Mouse (Mus musculus): Measurements from ENCODE around the gene Strn. TPM values are rescaled to one million over a fixed set of nuclear protein-coding genes. Genes with fewer than 3 reads are reported as not detected.
A peak's percentile ranks its signal among the peaks of the same experiment; 100 is the strongest.

Strn gene
- polyA plus RNA-seq (2016; fragmentation: Nextera tagmentation; extraction: Ambion mirVana), result 4.4 and 5.5 TPM in 2 replicates

DNA sequence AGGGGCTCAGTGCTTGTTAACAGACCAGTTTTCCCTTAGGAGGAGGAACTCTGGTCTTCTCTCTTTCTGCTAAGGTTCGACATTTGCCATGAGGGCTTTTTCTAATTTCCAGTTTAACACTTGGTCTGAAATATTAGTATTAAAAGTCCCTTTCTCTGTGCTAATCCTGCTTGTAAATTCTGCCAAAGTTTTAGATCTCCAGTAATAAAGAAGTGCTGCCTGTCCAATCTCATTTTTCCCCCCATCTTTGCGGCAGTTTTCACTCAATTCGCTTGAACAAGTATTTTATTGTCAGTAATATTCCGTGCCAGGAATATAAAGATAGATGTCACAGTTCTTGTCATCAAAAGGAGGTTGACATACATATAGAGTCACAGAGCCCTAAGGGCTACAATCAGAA, at the start of gene Strn:
Gene Strn (minus strand): TSS at position 101 of the 400 bp plus-strand sequence.
- 42% methylated on average over 4 of the region's 4 CpGs for WGBS
- peaks cover 17% of the 10 kb centered on the region for H3K4me1 ChIP-seq
- peak within 1 kb of the TSS; percentile 74 for H3K4me3 ChIP-seq
- no peaks in the 10 kb centered on the region for H3K27me3 ChIP-seq (ENCODE audit: low read depth, poor library complexity, severe bottlenecking)
- no peaks in the 10 kb centered on the region for H3K36me3 ChIP-seq
- H3K27ac ChIP-seq, result peak within 1 kb of the TSS; percentile 93
- no peak for DNase-seq (ENCODE audit: low spot score)
- H3K9me3 ChIP-seq (replicated peaks), result no peaks in the 10 kb centered on the region

DNA sequence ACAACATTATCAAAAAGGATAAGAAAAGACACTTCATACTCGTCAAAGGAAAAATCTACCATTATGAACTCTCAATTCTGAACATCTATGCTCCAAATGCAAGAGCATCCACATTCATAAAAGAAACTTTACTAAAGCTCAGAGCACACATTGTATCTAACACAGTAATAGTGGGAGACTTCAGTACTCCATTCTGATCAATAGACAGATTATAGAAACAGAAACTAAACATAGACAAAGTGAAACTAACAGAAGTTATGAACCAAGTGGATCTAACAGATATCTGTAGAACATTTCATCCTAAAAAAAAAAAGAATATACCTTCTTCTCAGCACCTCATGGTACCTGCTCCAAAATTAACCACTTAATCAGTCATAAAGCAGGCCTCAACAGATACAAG, 41.8 kb upstream of the Strn start:
- Histone ChIP-seq H3K27me3 (ENCODE audit: low read depth, poor library complexity, severe bottlenecking) (no peaks in the 10 kb centered on the region), H3K27ac (no peak overlapping the region), H3K36me3 (peaks cover 25% of the 10 kb centered on the region), H3K4me1 (no peaks in the 10 kb centered on the region), H3K9me3 (replicated peaks) (no peaks in the 10 kb centered on the region), H3K4me3 (no peak overlapping the region)
- 96% methylated on average over 1 of the region's 1 CpGs for WGBS
- no peak for DNase-seq (ENCODE audit: low spot score)

DNA sequence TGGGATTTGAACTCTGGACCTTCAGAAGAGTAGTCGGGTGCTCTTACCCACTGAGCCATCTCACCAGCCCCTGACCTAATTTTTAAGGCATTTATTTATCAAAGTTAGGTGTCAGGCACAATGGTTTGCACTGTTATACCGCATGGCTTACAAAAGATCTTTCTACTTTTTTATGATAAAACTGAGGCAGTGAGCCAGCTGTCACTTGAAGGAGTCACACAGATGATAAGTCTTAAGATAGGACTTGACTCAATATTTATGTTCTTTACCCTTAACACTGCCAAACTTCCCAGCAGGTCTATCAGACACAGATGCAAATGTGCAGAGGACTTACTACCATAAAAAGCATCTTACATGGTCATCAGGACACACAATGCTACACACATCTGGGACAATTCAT, 35.3 kb upstream of the Strn start:
- 94% methylated on average over 2 of the region's 2 CpGs for WGBS
- no peaks in the 10 kb centered on the region for H3K27me3 ChIP-seq (ENCODE audit: low read depth, poor library complexity, severe bottlenecking)
- no peak overlapping the region for H3K27ac ChIP-seq
- no peaks in the 10 kb centered on the region for H3K4me1 ChIP-seq
- no peak for DNase-seq (ENCODE audit: low spot score)
- no peaks in the 10 kb centered on the region for H3K9me3 ChIP-seq (replicated peaks)
- H3K4me3 ChIP-seq, result no peak overlapping the region
- H3K36me3 ChIP-seq, result peaks cover 28% of the 10 kb centered on the region

DNA sequence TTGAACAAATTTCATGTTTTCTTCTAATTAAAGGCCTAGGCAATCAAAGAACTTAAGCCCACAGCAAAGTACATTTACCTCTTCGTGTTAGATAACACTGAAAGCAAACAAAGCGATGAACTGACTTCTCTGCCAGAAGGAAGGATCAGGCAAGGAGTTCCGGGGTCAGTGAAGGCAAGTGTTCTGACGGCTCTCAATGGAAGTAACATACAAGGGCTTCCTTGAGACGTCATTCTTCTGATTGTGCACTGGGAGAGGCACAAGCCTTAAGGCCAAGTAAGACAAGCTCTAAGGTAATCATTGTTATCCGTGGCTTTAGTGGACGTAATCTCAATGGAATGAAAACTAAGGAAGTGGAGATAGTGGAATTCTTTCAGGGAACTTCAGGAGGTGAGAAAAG, 33.9 kb upstream of the Strn start:
- Histone ChIP-seq H3K4me3 (no peak overlapping the region), H3K27ac (no peak overlapping the region), H3K9me3 (replicated peaks) (no peaks in the 10 kb centered on the region), H3K4me1 (no peaks in the 10 kb centered on the region), H3K27me3 (ENCODE audit: low read depth, poor library complexity, severe bottlenecking) (no peaks in the 10 kb centered on the region), H3K36me3 (peaks cover 29% of the 10 kb centered on the region)
- WGBS, result 68% methylated on average over 7 of the region's 7 CpGs
- DNase-seq (ENCODE audit: low spot score), result no peak

DNA sequence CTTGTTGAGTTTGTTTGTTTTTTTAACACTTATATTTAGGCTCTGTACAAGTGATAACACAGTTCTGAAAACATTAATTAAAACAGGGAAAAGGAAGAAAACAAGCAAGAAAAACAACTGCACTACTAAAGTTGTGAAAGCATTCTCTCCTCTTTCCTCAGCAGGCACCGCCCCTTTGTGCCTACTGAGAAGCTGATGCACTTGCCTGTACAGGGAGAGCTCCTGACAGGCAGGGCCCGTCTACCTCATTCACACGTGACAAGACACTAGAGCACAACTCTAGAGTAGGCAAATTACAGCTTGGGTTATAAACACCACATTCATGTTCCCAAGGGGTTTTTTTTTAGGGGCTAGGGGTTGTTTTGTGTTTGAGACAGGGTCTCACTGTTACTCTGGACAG, 32.3 kb upstream of the Strn start:
- H3K27ac ChIP-seq, result no peak overlapping the region
- H3K4me1 ChIP-seq, result no peaks in the 10 kb centered on the region
- H3K4me3 ChIP-seq, result no peak overlapping the region
- WGBS, result 72% methylated on average over 3 of the region's 3 CpGs
- no peak for DNase-seq (ENCODE audit: low spot score)
- peaks cover 43% of the 10 kb centered on the region for H3K36me3 ChIP-seq
- H3K27me3 ChIP-seq (ENCODE audit: low read depth, poor library complexity, severe bottlenecking), result no peaks in the 10 kb centered on the region
- no peaks in the 10 kb centered on the region for H3K9me3 ChIP-seq (replicated peaks)

DNA sequence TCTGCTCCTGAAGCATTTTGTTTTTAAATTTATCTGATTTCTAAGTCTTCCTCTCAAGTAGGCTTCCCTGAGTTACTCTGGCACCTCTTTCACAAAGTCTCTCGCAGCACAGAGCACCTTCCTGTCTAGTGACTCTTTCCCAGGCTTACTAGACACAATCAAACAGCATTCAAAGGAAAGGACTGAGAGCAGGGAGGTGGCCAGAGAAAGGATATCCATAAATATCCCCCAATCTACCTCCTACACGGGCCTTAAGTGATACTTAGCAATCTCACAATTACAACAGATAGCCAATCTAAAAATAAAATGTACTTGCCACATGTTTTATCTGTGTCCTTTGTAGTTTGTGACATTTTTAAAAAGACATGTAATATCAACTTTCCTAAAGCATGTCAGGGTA, 31.9 kb upstream of the Strn start:
- no peak for DNase-seq (ENCODE audit: low spot score)
- 82% methylated on average over 2 of the region's 2 CpGs for WGBS
- H3K27ac ChIP-seq, result no peak overlapping the region

DNA sequence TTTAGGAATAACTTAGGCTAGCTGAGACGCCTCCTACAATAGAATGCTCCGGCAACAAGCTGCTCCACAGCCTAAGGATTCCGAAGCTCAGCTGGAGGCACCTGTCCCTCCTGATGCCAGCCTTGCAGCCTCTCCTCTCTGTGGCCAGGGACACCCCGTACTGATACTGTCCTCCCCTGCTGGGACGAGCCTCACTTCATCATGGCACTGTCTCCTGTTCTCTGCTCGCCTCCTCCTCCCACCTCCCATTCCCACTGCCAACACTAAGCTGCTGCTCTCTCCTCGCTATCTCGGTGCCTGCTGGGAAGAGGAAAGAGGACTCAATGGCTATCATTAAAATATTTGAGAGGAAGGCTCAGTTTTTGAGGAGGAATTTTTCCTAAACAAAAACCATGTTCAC, 30.6 kb upstream of the Strn start:
- Histone ChIP-seq H3K4me3 (no peak overlapping the region), H3K36me3 (peaks cover 45% of the 10 kb centered on the region), H3K27ac (no peak overlapping the region), H3K4me1 (no peaks in the 10 kb centered on the region), H3K27me3 (ENCODE audit: low read depth, poor library complexity, severe bottlenecking) (no peaks in the 10 kb centered on the region), H3K9me3 (replicated peaks) (no peaks in the 10 kb centered on the region)
- 67% methylated on average over 8 of the region's 8 CpGs for WGBS
- no peak for DNase-seq (ENCODE audit: low spot score)

More for the DNA sequence above, 31.9 kb upstream of the Strn start:
- Histone ChIP-seq H3K27me3 (ENCODE audit: low read depth, poor library complexity, severe bottlenecking) (no peaks in the 10 kb centered on the region), H3K36me3 (peaks cover 47% of the 10 kb centered on the region), H3K4me1 (no peaks in the 10 kb centered on the region), H3K4me3 (no peak overlapping the region), H3K9me3 (replicated peaks) (no peaks in the 10 kb centered on the region)

DNA sequence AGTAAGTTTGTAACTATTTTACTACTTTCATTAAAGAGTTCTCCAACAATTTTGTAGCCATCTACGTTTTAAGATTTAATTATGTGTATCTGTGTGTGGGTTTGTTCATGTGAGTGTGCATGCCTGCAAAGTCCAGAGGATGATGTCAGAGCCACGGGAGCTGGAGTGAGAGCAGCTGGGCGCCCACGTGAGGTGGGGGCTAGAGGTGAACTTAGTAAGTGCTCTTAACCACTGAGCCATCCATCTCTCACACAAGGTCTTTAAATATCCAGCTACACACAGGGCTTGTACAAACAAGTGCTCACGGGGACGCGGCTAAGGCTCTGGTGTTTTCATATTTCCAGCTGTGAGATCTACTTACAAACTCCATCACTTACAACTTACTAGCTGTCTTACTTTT, 29.1 kb upstream of the Strn start:
- no peaks in the 10 kb centered on the region for H3K9me3 ChIP-seq (replicated peaks)
- no peaks in the 10 kb centered on the region for H3K27me3 ChIP-seq (ENCODE audit: low read depth, poor library complexity, severe bottlenecking)
- H3K27ac ChIP-seq, result no peak overlapping the region
- no peak overlapping the region for H3K4me3 ChIP-seq
- H3K4me1 ChIP-seq, result no peaks in the 10 kb centered on the region
- WGBS, result 90% methylated on average over 7 of the region's 7 CpGs
- H3K36me3 ChIP-seq, result peaks cover 40% of the 10 kb centered on the region
- DNase-seq (ENCODE audit: low spot score), result no peak

DNA sequence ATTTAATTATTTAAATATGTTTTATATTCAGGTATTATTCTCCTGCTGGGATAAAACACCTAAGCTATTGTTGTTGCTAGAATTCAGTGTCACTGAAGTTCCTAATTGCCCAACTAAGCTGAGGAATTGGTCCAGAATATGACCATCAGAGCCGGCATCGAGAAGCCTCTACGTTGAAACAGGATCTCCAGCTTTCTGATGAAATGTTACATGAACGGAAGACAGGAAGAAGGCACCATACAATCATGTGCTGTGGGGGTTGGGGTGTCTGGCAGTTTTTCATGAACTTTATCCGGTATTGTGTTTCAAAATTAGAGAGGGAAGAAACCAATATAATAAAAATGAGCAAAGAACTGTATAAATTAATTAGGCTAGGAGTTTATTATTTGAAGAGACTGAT, 26.3 kb upstream of the Strn start:
- Histone ChIP-seq H3K27me3 (ENCODE audit: low read depth, poor library complexity, severe bottlenecking) (no peaks in the 10 kb centered on the region), H3K4me3 (no peak overlapping the region), H3K36me3 (peaks cover 42% of the 10 kb centered on the region), H3K27ac (no peak overlapping the region), H3K9me3 (replicated peaks) (no peaks in the 10 kb centered on the region), H3K4me1 (no peaks in the 10 kb centered on the region)
- no peak for DNase-seq (ENCODE audit: low spot score)
- 92% methylated on average over 5 of the region's 5 CpGs for WGBS

DNA sequence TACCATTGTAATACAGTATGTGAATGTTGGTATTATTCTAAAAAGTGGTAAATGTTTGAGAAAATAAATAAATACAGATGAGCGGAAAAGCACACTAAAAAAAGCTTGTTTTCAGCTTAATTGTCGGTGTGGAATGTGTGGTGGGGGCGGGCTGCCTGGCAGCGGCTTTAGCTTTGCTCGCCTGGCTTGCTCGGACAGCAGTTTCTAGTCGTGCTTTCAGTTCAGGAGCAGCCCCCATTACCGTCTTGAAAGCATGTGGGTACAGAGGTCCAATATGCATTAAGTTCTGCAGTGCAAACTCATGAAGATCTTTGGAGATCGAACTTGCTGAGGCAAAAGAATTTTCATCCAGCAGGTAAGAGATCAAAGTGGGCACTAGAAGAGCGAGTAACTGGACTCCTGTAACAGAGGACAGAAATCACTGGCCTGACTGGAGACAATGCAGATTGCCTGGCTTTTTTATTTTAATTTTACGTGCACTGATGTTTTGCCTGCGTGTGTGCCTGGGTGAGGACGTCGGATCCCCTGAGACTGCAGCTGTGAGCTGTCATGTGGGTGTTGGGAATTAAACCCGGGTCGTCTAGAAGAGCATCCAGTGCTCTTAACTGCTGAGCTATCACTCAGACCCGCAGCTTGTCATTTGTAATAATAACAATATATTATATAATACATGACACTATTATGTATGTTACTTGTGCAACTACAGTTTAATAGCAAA, 16.1 kb upstream of the Strn start:
- WGBS, result 80% methylated on average over 17 of the region's 17 CpGs
- no peaks in the 10 kb centered on the region for H3K27me3 ChIP-seq (ENCODE audit: low read depth, poor library complexity, severe bottlenecking)
- H3K4me1 ChIP-seq, result no peaks in the 10 kb centered on the region
- DNase-seq (ENCODE audit: low spot score), result no peak
- H3K9me3 ChIP-seq (replicated peaks), result no peaks in the 10 kb centered on the region
- H3K4me3 ChIP-seq, result no peak overlapping the region
- H3K36me3 ChIP-seq, result peaks cover 36% of the 10 kb centered on the region
- no peak overlapping the region for H3K27ac ChIP-seq

DNA sequence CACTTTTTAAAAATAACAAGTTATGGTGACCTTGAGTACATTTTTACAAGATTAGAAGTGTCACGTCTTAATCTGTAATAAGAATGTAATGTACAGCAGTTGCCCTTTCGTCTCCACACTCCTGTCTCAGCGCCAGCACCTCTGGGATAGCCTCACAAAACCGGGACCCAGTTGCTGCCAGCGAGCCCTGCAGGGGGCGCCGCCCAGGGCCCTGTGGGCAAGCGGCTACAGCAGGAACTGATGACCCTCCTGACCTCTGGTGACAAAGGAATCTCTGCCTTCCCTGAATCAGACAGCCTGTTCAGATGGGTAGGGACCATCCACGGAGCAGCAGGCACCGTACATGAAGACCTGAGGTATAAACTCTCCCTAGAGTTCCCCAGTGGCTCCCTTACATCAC, 15.1 kb upstream of the Strn start:
- no peak for DNase-seq (ENCODE audit: low spot score)
- Histone ChIP-seq H3K36me3 (peaks cover 32% of the 10 kb centered on the region), H3K4me1 (no peaks in the 10 kb centered on the region), H3K27ac (no peak overlapping the region), H3K27me3 (ENCODE audit: low read depth, poor library complexity, severe bottlenecking) (no peaks in the 10 kb centered on the region), H3K4me3 (no peak overlapping the region), H3K9me3 (replicated peaks) (no peaks in the 10 kb centered on the region)
- WGBS, result 64% methylated on average over 10 of the region's 10 CpGs

DNA sequence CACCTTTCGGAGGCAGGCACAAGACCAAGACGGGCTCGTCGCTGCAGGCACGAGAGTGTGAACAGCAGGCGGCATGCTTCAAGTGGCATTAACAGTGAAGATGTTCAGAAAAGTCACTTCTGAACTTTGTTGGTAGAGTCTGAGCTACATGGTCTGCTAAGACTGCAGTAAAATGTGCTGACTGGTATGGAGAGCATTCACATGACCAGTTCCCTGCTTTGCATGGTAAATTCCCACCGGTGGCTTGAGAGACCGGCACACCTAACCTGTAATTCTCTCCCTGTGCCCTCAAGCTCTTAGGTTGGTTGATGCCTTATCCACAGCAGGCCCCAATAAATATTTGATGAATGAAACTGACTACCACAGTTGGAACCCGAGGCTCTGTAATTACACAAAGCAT, 11.4 kb upstream of the Strn start:
- H3K27ac ChIP-seq, result no peak overlapping the region
- H3K9me3 ChIP-seq (replicated peaks), result no peaks in the 10 kb centered on the region
- H3K4me1 ChIP-seq, result no peaks in the 10 kb centered on the region
- peaks cover 16% of the 10 kb centered on the region for H3K36me3 ChIP-seq
- no peaks in the 10 kb centered on the region for H3K27me3 ChIP-seq (ENCODE audit: low read depth, poor library complexity, severe bottlenecking)
- no peak for DNase-seq (ENCODE audit: low spot score)
- WGBS, result 87% methylated on average over 9 of the region's 9 CpGs
- no peak overlapping the region for H3K4me3 ChIP-seq

DNA sequence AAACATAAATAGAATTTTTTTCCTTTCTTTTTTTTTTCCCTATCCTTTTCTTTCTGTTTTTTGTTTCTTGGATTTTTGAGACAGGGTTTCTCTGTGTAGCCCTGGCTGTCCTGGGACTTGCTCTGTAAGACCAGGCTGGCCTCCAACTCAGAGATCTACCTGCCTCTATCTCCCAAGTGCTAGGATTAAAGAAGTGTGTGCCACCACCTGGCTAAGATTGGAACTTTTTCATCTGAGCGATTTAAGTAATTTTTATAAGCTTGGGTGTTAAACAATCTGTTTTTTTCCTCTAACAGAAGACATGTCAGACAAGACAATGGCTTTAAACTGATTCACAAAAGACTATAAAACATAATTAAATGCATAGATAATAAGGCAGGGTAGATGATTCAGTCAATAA, 1.4 kb upstream of the Strn start:
- H3K4me1 ChIP-seq, result peaks cover 17% of the 10 kb centered on the region
- no peaks in the 10 kb centered on the region for H3K27me3 ChIP-seq (ENCODE audit: low read depth, poor library complexity, severe bottlenecking)
- H3K36me3 ChIP-seq, result no peaks in the 10 kb centered on the region
- no peaks in the 10 kb centered on the region for H3K9me3 ChIP-seq (replicated peaks)
- no peak for DNase-seq (ENCODE audit: low spot score)
- 40% methylated on average over 1 of the region's 1 CpGs for WGBS
- no peak overlapping the region for H3K27ac ChIP-seq
- H3K4me3 ChIP-seq, result no peak overlapping the region

DNA sequence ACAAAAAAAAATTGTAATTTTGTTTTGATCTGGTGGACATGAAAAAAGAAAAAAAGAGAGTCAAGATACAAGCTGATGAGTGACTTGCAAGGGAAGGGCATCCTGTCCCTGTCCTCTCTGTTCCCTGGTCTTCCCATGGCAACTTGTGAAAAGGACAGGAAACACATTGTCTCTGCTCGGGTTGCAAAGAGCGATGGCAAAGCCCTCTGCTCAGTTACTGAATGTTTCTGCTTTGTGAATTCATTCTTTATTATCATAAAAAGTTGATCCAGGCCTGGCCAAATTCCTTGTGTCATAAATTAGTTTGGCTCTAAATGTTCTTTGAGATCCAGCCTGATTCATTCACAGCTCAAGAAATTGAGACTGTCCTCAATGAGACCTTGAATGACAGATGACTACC, 775 bp upstream of the Strn start:
- no peak overlapping the region for H3K4me3 ChIP-seq
- H3K36me3 ChIP-seq, result no peaks in the 10 kb centered on the region
- H3K27me3 ChIP-seq (ENCODE audit: low read depth, poor library complexity, severe bottlenecking), result no peaks in the 10 kb centered on the region
- WGBS, result 44% methylated on average over 2 of the region's 2 CpGs
- H3K9me3 ChIP-seq (replicated peaks), result no peaks in the 10 kb centered on the region
- DNase-seq (ENCODE audit: low spot score), result no peak
- H3K27ac ChIP-seq, result no peak overlapping the region
- H3K4me1 ChIP-seq, result peaks cover 17% of the 10 kb centered on the region

Measured in limb, embryonic 10.5 days (tissue).